Mouse (Mus musculus) heart, embryonic 10.5 days (tissue): Measurements from ENCODE around the gene Capn2. TPM values are rescaled to one million over a fixed set of nuclear protein-coding genes. Genes with fewer than 3 reads are reported as not detected.

Experiments
- DNase-seq: peaks from one replicate; pipeline ENCODE4 v3.0.0-alpha.2; 2017; ENCODE audit warnings: low spot score
- H3K27ac ChIP-seq: fragments of 300-500 bp; sonication (generic); 2 replicates; pipeline ENCODE4 v1.5.1; 2016; ENCODE audit warnings: mild to moderate bottlenecking
- H3K27me3 ChIP-seq: fragments of 300-500 bp; sonication (generic); 2 replicates; pipeline ENCODE4 v1.6.1; 2016; ENCODE audit warnings: mild to moderate bottlenecking; ENCODE audit not compliant: poor library complexity, insufficient read depth, severe bottlenecking
- H3K36me3 ChIP-seq: fragments of 300-500 bp; sonication (generic); 2 replicates; pipeline ENCODE4 v1.6.1; 2016; ENCODE audit warnings: mild to moderate bottlenecking, moderate library complexity
- H3K4me1 ChIP-seq: fragments of 300-500 bp; sonication (generic); 2 replicates; pipeline ENCODE4 v1.6.1; 2016; ENCODE audit warnings: mild to moderate bottlenecking
- H3K4me3 ChIP-seq: fragments of 300-500 bp; sonication (generic); 2 replicates; pipeline ENCODE4 v1.5.1; 2016; ENCODE audit warnings: mild to moderate bottlenecking, moderate library complexity
- H3K9me3 ChIP-seq: fragments of 300-500 bp; sonication (generic); 2 replicates; pipeline ENCODE4 v1.6.1; 2016; ENCODE audit warnings: mild to moderate bottlenecking, moderate library complexity
- WGBS: fragments of 180-500 bp; shearing (Covaris S2); methylation state at CpG from one replicate; pipeline ENCODE4 v1.1.7; 2016; 5-methylcytosine and 5-hydroxymethylcytosine counted together
- polyA plus RNA-seq: library from polyadenylated mRNA; unstranded; fragments of >200 nt; fragmentation: Nextera tagmentation; extraction: Ambion mirVana; gene quantifications from 2 replicates; pipeline ENCODE4 v1.2.1, GENCODE M21; 2016

The Capn2 gene
- 96.0 and 107 TPM in 2 replicates for polyA plus RNA-seq

DNA sequence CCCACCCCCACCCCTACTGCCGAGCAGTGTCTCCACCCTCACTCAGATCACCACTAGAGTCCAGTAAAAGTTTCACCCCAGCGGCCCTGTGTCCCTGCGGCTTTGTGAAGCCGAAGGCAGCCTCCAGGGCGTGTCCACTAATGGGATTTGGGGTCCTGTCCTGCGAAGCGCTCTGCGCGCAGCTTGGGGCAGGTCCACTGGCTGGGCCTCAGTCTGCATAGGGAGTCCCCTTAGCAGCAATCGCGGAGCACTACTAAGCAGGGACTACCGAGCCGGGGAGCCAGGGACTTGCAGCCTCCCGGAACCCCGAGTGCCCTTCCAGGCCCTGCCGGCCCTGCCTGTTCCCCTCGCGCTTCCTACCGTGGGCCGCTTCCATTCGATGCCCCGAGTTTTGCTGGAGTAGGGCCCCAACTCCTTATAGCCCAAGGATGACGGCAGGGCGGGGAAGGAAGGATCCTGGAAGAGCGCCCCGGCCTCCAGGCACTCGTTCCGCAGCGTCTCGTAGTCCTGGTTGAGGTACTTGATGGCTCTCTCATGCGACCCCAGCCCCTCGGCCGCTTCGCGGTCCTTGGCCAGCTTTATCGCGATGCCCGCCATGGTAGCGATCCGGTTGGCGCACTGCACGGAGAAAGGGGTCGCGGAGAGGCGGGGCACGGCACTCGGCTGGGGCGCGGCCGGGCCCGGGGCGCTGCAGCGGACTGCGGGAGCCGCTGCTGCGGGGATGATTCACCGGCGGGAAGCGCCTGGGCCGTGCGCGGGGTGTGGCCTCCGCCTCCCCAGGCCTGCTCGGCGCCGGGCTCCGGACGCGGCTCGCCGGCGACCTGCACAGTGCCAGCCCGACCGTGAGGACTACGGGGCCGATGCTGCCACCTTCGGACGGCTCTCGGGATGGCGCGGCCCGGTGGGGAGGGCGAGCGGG, at the start of gene Capn2:
TSS of gene Capn2 (minus strand) at position 851 of the 919 bp plus-strand sequence.
- H3K36me3 ChIP-seq, result peaks cover 19% of the 10 kb centered on the region
- no peaks in the 10 kb centered on the region for H3K9me3 ChIP-seq
- H3K4me3 ChIP-seq, result peak within 1 kb of the TSS; percentile 89
- peaks cover 9% of the 10 kb centered on the region; the same call in 1 of the 2 replicates for H3K27me3 ChIP-seq
- H3K4me1 ChIP-seq, result peaks cover 74% of the 10 kb centered on the region
- DNase-seq, result peak; percentile 84
- H3K27ac ChIP-seq, result peak within 1 kb of the TSS; percentile 98
- under 1% methylated on average over 84 of the region's 84 CpGs for WGBS

DNA sequence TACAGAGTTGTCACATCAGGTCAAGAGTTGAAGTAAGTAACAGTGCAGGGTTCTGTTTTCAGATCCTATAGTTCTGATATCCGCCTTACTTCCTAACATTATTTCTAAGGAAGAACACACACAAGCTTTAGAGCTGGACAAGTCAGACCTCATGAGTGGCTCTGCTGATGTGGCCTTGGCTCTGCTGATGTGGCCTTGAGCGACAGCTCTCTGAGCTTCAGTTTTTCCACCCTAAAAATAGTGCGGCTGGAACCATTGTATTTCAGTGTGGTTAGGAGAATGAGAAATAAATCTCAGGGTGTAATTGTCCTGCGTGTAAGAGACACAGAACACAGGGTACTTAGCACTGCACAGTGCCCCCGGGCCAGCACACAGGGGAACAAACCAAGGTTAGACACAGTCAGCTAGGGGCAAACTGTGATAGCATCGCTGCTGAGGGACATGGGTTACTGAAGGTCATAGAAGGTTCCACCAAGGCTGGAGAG, 48.0 kb upstream of the Capn2 start:
- Histone ChIP-seq H3K27ac (no peak overlapping the region), H3K4me1 (peaks cover 14% of the 10 kb centered on the region), H3K4me3 (no peak overlapping the region), H3K27me3 (0 out of 2 replicates have a peak, but pooled peaks cover 4% of the 10 kb centered on the region), H3K36me3 (no peaks in the 10 kb centered on the region), H3K9me3 (no peaks in the 10 kb centered on the region)
- WGBS, result 81% methylated on average over 6 of the region's 6 CpGs
- no peak for DNase-seq

DNA sequence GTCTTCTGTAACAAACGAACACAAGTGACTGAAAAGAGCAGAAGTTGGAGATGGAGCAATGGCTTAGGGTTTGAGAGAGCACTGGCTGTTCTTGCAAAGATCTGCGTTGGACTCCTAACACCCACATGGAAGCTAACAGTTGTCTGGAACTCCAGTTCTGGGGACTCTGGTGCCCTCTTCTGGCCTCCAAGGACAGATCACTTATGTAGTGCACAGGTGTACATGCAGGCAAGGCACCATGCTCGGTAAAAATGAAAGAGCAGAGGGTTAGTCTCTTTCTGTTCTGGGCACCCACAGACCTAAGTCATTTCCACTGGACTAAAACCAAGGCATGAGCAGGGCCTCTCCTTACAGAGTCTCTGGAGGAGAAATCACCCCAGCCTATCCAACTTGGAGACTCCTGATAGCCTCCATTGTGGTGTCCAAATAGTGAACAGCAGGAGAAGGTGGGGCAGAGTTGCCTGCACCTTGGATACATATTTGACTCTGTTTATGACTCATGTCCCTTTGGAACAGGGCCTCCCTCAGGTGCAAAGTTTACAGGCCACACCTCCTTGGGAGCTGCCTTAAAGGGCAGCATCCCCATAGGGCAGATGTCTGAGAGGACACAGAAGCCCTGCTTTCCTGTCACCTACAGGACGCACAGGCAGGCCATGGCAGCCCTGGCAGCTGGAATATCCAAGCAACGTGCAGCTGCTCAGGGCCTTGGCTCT, 47.2 kb upstream of the Capn2 start, which contains the start of gene Capn8:
TSS of gene Capn8 (plus strand) at position 600 of the 713 bp plus-strand sequence.
- DNase-seq, result no peak
- Histone ChIP-seq H3K36me3 (no peaks in the 10 kb centered on the region), H3K9me3 (no peaks in the 10 kb centered on the region), H3K27ac (no peak within 1 kb of the TSS; the same call in 1 of the 2 replicates), H3K4me3 (no peak within 1 kb of the TSS), H3K27me3 (0 out of 2 replicates have a peak, but pooled peaks cover 4% of the 10 kb centered on the region), H3K4me1 (peaks cover 15% of the 10 kb centered on the region)
- WGBS, result 69% methylated on average over 5 of the region's 5 CpGs

DNA sequence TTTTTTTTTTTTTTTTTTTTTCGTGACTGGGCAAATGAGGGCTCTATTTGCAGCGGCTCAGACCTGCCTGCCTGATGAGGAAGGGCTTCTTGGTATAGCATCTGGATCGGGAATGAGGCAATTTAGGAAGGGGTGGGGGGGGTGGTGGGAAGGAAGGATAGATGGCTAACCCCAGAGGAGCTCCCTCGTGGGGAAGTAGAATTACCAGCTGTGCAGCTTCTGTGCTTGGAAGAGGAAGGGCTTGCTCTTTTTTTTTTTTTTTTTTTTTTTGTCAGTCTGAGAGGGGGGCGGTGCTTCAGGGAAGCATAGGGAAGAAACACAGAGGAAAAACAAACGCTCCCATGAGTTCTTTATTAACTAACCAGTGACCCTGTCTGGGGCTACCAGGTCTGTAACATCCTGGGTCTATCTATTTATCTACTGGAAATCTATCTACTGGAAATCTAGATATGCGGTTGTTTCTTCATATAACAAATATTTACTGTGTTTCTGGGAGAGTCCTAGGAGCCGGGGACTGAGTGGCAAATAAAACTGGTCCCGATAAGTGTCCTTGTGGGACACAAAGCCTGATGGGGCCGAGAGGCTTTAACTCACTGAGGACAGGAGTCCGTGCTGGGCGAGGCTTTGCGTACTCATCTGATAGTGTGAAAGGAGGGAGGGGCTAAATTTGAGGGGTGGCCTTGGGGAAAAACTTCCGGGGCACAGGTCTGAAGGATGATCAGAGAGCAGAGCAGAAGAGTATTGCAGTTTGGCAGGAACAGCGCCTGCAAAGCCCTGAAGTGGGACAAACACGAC, 45.4 kb upstream of the Capn2 start:
- Histone ChIP-seq H3K27me3 (0 out of 2 replicates have a peak, but pooled peaks cover 4% of the 10 kb centered on the region), H3K4me1 (peaks cover 15% of the 10 kb centered on the region), H3K36me3 (no peaks in the 10 kb centered on the region), H3K4me3 (no peak overlapping the region), H3K9me3 (no peaks in the 10 kb centered on the region), H3K27ac (no peak overlapping the region)
- WGBS, result 49% methylated on average over 16 of the region's 16 CpGs
- no peak for DNase-seq

DNA sequence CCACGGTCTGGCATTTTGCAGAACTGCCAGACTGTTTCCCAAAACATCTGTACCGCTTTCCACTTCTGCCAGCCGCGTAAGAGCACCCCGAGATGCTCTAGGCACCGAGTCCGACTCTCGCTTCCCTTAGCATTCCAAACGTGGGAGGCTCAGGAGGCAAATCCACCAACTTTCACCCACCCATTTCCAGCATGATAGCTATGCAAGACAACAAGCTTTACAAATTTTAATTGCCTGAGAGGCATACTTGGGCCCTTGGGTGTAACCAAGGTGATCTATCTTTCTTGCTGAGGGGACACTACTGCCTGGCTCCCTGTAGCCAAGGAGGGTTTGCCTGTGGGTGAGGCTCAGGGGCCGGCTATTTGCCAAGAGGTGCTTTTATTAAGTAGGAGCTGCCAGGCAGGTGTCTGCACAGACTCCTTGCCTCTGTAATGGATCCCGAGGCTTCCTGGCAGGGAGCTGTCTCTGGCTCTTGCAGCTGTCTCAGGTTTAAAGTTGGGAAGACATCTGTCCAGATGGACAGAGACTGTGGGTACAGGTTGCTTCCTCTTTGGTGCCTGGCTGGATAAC, 44.6 kb upstream of the Capn2 start:
- Histone ChIP-seq H3K27ac (no peak overlapping the region), H3K4me3 (no peak overlapping the region), H3K9me3 (no peaks in the 10 kb centered on the region), H3K27me3 (0 out of 2 replicates have a peak, but pooled peaks cover 4% of the 10 kb centered on the region), H3K36me3 (no peaks in the 10 kb centered on the region), H3K4me1 (peaks cover 15% of the 10 kb centered on the region)
- 79% methylated on average over 11 of the region's 11 CpGs for WGBS
- DNase-seq, result no peak

DNA sequence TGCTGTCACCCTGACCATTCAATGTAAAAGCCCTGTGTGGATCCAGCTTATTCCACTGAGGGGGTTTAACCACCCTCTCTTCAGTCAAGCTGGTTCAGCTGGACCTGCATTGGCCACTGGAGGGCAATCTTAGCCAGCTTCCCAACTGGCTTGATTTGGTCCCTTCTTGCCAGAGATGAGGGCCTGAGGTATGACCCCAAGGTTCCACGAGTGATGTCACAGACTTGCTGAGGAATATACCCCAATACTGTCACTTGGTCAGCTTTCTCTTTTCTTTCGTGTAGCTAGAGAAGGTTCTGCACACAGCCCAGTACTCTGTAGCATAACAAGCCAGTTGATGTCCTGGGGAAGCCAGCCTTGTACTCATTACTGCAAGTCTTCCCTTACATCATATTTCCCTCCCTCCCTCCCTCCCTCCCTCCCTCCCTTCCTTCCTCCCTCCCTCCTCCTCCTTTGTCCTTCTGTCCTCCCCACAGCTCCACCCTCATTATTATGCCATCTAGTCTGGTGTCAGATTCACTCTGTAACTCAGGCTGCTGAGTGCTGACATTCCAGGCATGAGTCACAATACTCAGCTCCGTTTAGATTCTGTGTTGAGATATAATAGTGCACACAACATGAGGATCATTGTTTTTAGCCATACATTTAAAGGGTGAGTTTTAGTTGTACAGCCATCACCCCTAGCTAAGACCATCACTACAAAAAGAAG, 43.1 kb upstream of the Capn2 start:
- DNase-seq, result no peak
- H3K36me3 ChIP-seq, result no peaks in the 10 kb centered on the region
- 0 out of 2 replicates have a peak, but pooled peaks cover 4% of the 10 kb centered on the region for H3K27me3 ChIP-seq
- H3K4me1 ChIP-seq, result peaks cover 15% of the 10 kb centered on the region
- 26% methylated on average over 3 of the region's 3 CpGs for WGBS
- H3K27ac ChIP-seq, result no peak overlapping the region
- H3K9me3 ChIP-seq, result no peaks in the 10 kb centered on the region
- no peak overlapping the region for H3K4me3 ChIP-seq

DNA sequence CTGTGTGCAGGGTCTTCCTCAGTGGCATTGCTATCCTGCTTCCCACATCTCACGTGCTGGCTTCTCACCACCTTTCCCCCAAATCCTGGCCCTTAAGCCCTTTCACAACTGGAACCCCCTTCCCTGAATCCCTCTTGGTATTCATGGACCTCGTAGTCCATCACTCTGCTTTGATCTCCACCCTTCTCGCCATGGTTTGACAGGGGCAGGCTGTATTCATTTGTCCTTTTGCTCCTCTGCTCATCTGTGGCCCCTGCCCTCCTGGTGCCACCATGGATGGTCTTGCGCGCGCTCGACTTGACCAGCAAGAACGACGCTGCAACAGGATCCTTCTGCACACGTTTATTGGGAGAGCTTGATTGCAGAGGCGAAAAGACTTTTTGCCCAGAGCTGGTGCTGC, 42.1 kb upstream of the Capn2 start:
- 0 out of 2 replicates have a peak, but pooled peaks cover 4% of the 10 kb centered on the region for H3K27me3 ChIP-seq
- H3K27ac ChIP-seq, result no peak overlapping the region
- H3K4me1 ChIP-seq, result peaks cover 11% of the 10 kb centered on the region
- no peak for DNase-seq
- no peaks in the 10 kb centered on the region for H3K36me3 ChIP-seq
- H3K9me3 ChIP-seq, result no peaks in the 10 kb centered on the region
- WGBS, result 91% methylated on average over 11 of the region's 11 CpGs
- H3K4me3 ChIP-seq, result no peak overlapping the region

DNA sequence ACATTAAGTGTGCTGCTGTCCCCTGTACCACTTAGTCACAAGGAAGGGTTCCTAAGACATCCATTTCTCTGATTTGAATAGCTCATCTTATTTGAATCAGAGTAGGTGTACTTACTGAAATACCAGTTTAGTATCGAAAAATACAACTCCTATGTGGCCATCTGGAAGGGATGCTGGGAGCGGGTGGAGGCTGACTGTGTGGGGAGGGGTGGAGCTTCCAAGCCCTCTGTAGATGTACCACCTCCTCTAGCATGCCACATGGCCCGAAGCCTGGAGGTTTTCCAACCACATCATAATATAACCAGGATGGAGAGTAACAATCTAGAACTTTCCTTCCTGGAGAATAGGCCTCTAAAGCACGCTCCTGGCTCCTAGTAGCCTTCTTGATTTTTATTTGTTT, 40.9 kb upstream of the Capn2 start:
- H3K4me1 ChIP-seq, result peaks cover 12% of the 10 kb centered on the region
- no peak for DNase-seq
- WGBS, result 74% methylated on average over 4 of the region's 4 CpGs
- H3K27ac ChIP-seq, result no peak overlapping the region
- H3K4me3 ChIP-seq, result no peak overlapping the region
- no peaks in the 10 kb centered on the region for H3K36me3 ChIP-seq
- H3K27me3 ChIP-seq, result 0 out of 2 replicates have a peak, but pooled peaks cover 4% of the 10 kb centered on the region
- H3K9me3 ChIP-seq, result no peaks in the 10 kb centered on the region

DNA sequence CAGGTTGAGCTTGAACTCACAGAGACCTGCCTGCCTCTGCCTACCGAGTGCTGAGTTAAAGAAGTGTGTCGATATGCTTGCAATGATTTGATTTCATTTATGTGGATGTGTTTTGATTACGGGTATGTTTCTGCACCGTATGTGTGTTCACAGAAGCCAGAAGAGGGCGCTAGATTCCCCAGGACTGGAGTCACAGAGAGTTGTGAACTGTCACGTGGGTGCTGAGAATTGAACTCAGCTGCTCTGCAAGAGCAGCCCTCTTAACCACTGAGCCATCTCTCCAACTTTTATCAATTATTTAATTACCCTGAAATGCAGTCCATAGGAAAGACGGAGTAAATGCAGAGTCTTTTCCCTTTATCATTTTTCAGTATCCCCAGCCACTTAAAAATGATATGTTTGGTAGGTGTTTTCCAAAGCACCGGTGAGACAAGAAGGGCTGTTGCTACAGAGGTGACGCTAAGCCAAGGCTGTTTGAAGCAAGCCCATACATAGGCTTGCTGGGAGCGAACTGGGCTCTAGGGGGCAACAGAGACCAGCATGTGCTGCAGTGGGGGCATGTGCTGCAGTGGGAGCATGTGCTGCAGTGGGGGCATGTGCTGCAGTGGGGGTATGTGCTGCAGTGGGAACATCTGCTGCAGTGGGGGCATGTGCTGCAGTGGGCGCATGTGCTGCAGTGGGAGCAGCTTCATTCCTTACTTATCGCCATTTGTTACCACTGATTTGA, 36.4 kb upstream of the Capn2 start:
- H3K4me3 ChIP-seq, result no peak overlapping the region
- H3K9me3 ChIP-seq, result no peaks in the 10 kb centered on the region
- DNase-seq, result no peak
- 58% methylated on average over 12 of the region's 12 CpGs for WGBS
- no peaks in the 10 kb centered on the region for H3K27me3 ChIP-seq
- H3K27ac ChIP-seq, result no peak overlapping the region
- no peaks in the 10 kb centered on the region for H3K36me3 ChIP-seq
- 0 out of 2 replicates have a peak, but pooled peaks cover 9% of the 10 kb centered on the region for H3K4me1 ChIP-seq

DNA sequence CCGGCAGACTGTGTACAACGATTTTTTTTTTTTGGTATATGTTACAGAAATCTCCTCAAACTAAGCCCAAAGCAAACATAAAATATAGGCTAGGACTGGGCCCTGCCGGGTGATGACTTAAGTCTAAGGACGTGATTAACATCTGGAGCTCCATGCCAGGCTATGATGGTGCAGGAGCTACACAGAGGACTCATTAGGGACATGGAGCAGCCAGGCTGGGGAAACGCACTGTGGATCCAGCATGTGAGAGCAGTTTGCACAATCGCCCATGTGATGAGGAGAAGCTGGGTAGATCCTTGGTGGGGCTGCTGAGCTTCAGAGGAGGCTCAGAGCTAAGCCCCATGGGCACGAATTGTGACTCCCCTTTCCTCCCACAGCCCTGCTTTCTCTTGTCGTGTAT, 33.4 kb upstream of the Capn2 start:
- H3K4me1 ChIP-seq, result 0 out of 2 replicates have a peak, but pooled peaks cover 9% of the 10 kb centered on the region
- no peaks in the 10 kb centered on the region for H3K9me3 ChIP-seq
- H3K27ac ChIP-seq, result no peak overlapping the region
- no peaks in the 10 kb centered on the region for H3K27me3 ChIP-seq
- H3K36me3 ChIP-seq, result no peaks in the 10 kb centered on the region
- no peak for DNase-seq
- 79% methylated on average over 8 of the region's 8 CpGs for WGBS
- no peak overlapping the region for H3K4me3 ChIP-seq

DNA sequence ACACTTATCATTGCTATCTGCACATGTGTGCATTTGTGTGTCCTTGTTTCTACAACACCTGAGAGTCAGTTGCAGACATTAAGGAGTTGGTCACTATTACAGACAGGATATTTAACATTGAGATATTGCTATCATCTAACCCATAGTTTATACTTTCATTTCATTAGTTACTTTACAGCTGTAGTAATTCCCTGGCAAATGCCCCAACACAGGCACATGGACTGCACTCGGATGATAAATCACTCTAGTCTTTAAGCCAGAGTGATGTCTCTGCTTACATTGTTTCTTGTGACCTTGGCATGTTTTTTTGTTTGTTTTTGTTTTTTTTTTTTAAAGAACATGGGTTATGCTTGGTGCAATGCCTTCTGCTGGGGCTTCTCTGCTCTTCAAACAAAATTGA, 26.5 kb upstream of the Capn2 start:
- H3K4me1 ChIP-seq, result peaks cover 4% of the 10 kb centered on the region
- no peak for DNase-seq
- no peaks in the 10 kb centered on the region for H3K27me3 ChIP-seq
- no peak overlapping the region for H3K4me3 ChIP-seq
- H3K27ac ChIP-seq, result no peak overlapping the region
- no peaks in the 10 kb centered on the region for H3K9me3 ChIP-seq
- H3K36me3 ChIP-seq, result no peaks in the 10 kb centered on the region
- WGBS, result 75% methylated on average over 1 of the region's 1 CpGs
